Mouse (Mus musculus) olfactory bulb, adult 2 months (tissue): ENCODE results near the gene Hist1h4b.

Experiments
- CTCF ChIP-seq: fragments of 200-500 bp; IDR thresholded peaks from 2 replicates; pipeline ENCODE4 v1.5.1; 2012; ENCODE audit warnings: low read depth, mild to moderate bottlenecking, low read length, moderate library complexity; ENCODE audit not compliant: insufficient read depth
- POLR2A ChIP-seq: fragments of 200-500 bp; IDR thresholded peaks from 2 replicates; pipeline ENCODE4 v1.6.1; 2012; ENCODE audit warnings: mild to moderate bottlenecking, low read depth, low read length, moderate library complexity; ENCODE audit not compliant: insufficient read depth

DNA sequence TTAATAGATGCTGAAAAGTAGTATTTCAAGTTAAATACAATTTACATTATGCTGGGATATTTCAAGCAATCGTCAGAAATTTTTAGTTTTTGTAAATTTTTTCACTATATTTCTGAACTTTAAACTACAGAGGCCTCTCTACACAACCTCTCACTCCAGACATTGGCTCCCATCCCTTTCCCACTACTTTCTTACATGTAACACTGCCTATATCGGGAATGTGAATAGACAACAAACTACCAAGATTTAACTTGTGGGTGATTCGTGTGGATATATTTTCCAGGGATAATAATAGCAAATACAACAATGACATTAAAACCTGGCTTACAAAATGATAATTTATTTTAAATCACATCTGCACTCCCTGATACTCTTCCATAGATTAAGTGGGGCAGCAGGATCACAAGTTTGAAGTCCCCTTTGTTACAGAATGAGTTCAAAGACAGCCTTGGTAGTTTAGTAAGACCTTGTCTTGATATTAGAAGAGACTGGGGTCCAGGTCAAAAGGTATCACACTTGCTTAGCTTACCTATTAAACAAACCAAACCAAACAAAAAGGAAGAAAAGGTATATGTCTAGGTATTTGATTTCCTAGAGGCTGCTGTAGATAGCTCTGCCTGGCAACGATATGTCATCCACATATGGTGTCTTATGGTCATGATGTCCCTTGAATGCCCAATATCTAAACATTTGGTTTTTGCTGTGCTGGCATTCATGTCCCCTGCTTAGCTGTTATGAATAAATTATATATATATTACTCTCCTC lies 3.3 kb upstream of the Hist1h4b start:
- TF ChIP-seq CTCF, result no peak
- no peak for TF ChIP-seq POLR2A
